Mouse (Mus musculus) olfactory bulb, adult 2 months (tissue): Measurements from ENCODE around the gene Cpz. TPM values are rescaled to one million over a fixed set of nuclear protein-coding genes. Genes with fewer than 3 reads are reported as not detected.

Experiments
- H3K27ac ChIP-seq: fragments of 200-500 bp; 2 replicates; pipeline ENCODE4 v1.5.1; 2012; ENCODE audit warnings: low read depth, low read length; ENCODE audit not compliant: insufficient read depth
- H3K4me1 ChIP-seq: fragments of 200-500 bp; 2 replicates; pipeline ENCODE4 v1.6.1; 2012; ENCODE audit warnings: low read length; ENCODE audit not compliant: control insufficient read depth, insufficient read depth
- H3K4me3 ChIP-seq: fragments of 200-500 bp; 2 replicates; pipeline ENCODE4 v1.5.1; 2012; ENCODE audit warnings: mild to moderate bottlenecking, low read depth, low read length, moderate library complexity; ENCODE audit not compliant: insufficient read depth
- CTCF ChIP-seq: fragments of 200-500 bp; IDR thresholded peaks from 2 replicates; pipeline ENCODE4 v1.5.1; 2012; ENCODE audit warnings: low read depth, mild to moderate bottlenecking, low read length, moderate library complexity; ENCODE audit not compliant: insufficient read depth
- POLR2A ChIP-seq: fragments of 200-500 bp; IDR thresholded peaks from 2 replicates; pipeline ENCODE4 v1.6.1; 2012; ENCODE audit warnings: mild to moderate bottlenecking, low read depth, low read length, moderate library complexity; ENCODE audit not compliant: insufficient read depth
- WGBS: fragments of 180-500 bp; shearing (Covaris S2); methylation state at CpG from one replicate; pipeline ENCODE4 v1.1.7; 2018; 5-methylcytosine and 5-hydroxymethylcytosine counted together
- polyA plus RNA-seq: library from polyadenylated mRNA; stranded (reverse); fragments of >200 nt; gene quantifications from 2 replicates; pipeline ENCODE4 v1.2.4, GENCODE M21; 2012; ENCODE audit warnings: low replicate concordance; ENCODE audit not compliant: missing spikeins, insufficient read depth, insufficient read length

The Cpz gene
- polyA plus RNA-seq, 1 experiment, result not detected

- TF ChIP-seq CTCF, result no peak
- TF ChIP-seq POLR2A, result no peak
- Histone ChIP-seq H3K4me3 (no peak overlapping the region), H3K4me1 (no peaks in the 10 kb centered on the region), H3K27ac (no peak overlapping the region)
- WGBS, result 91% methylated on average over 7 of the region's 7 CpGs
These were observed 30.9 kb upstream of the Cpz start for GRCm38 (mm10) chr5:35556393-35556792.

- Histone ChIP-seq H3K27ac (no peak overlapping the region), H3K4me3 (no peak overlapping the region), H3K4me1 (no peaks in the 10 kb centered on the region)
- TF ChIP-seq CTCF (no peak), POLR2A (no peak)
- 75% methylated on average over 4 of the region's 4 CpGs for WGBS
These were observed 27.5 kb upstream of the Cpz start for GRCm38 (mm10) chr5:35552838-35553539.

- Histone ChIP-seq H3K27ac (no peak overlapping the region), H3K4me1 (no peaks in the 10 kb centered on the region), H3K4me3 (no peak overlapping the region)
- 38% methylated on average over 7 of the region's 7 CpGs for WGBS
- TF ChIP-seq POLR2A (no peak), CTCF (no peak)
These were observed 26.6 kb upstream of the Cpz start for GRCm38 (mm10) chr5:35551855-35552837.

- Histone ChIP-seq H3K27ac (no peak overlapping the region), H3K4me1 (no peaks in the 10 kb centered on the region), H3K4me3 (no peak overlapping the region)
- no peak for TF ChIP-seq CTCF
- TF ChIP-seq POLR2A, result no peak
These were observed 20.6 kb upstream of the Cpz start for GRCm38 (mm10) chr5:35546127-35546526.

- Histone ChIP-seq H3K4me3 (no peak overlapping the region), H3K27ac (no peak overlapping the region), H3K4me1 (no peaks in the 10 kb centered on the region)
- TF ChIP-seq POLR2A, result no peak
- no peak for TF ChIP-seq CTCF
- 75% methylated on average over 4 of the region's 4 CpGs for WGBS
These were observed 15.7 kb upstream of the Cpz start for GRCm38 (mm10) chr5:35541059-35541790.

GRCm38 (mm10) chr5:35540555-35540954, 15.1 kb upstream of the Cpz start:
- WGBS, result 76% methylated on average over 5 of the region's 5 CpGs
- no peak for TF ChIP-seq CTCF
- no peak for TF ChIP-seq POLR2A

GRCm38 (mm10) chr5:35539576-35539975, 14.1 kb upstream of the Cpz start:
- H3K27ac ChIP-seq, result no peak overlapping the region
- no peaks in the 10 kb centered on the region for H3K4me1 ChIP-seq
- 53% methylated on average over 4 of the region's 4 CpGs for WGBS
- no peak overlapping the region for H3K4me3 ChIP-seq
- TF ChIP-seq CTCF (no peak), POLR2A (no peak)

More at GRCm38 (mm10) chr5:35540555-35540954, 15.1 kb upstream of the Cpz start:
- no peak overlapping the region for H3K27ac ChIP-seq
- H3K4me3 ChIP-seq, result no peak overlapping the region
- no peaks in the 10 kb centered on the region for H3K4me1 ChIP-seq

- TF ChIP-seq CTCF, result no peak
- TF ChIP-seq POLR2A, result no peak
- Histone ChIP-seq H3K4me3 (no peak overlapping the region), H3K4me1 (no peaks in the 10 kb centered on the region), H3K27ac (no peak overlapping the region)
- 87% methylated on average over 3 of the region's 3 CpGs for WGBS
These were observed 12.5 kb upstream of the Cpz start for GRCm38 (mm10) chr5:35538022-35538421.

GRCm38 (mm10) chr5:35537474-35537873, 12.0 kb upstream of the Cpz start:
- no peak for TF ChIP-seq POLR2A
- TF ChIP-seq CTCF, result no peak
- no peaks in the 10 kb centered on the region for H3K4me1 ChIP-seq
- no peak overlapping the region for H3K4me3 ChIP-seq
- WGBS, result 86% methylated on average over 1 of the region's 1 CpGs
- no peak overlapping the region for H3K27ac ChIP-seq
